Mouse (Mus musculus) liver, adult 2 months (tissue): ENCODE measurements around the gene Calcb. TPM values are rescaled to one million over a fixed set of nuclear protein-coding genes. Genes with fewer than 3 reads are reported as not detected.
A peak's percentile ranks its signal among the peaks of the same experiment; 100 is the strongest.

Source experiments
- DNase-seq: peaks from one replicate; pipeline ENCODE4 v3.0.0-alpha.2; 2011; ENCODE audit warnings: low read depth, low spot score; ENCODE audit errors: extremely low read depth
- H3K27ac ChIP-seq: fragments of 200-500 bp; replicated peaks from 2 replicates; pipeline ENCODE4 v1.5.1; 2012; ENCODE audit warnings: low read depth, mild to moderate bottlenecking, control low read depth, inconsistent platforms, low read length; ENCODE audit not compliant: insufficient read depth
- H3K27me3 ChIP-seq: fragments of 200-500 bp; 2 replicates; pipeline ENCODE4 v1.6.1; 2012; ENCODE audit warnings: mild to moderate bottlenecking, moderate library complexity, low read length, inconsistent platforms; ENCODE audit not compliant: control insufficient read depth, insufficient read depth
- H3K36me3 ChIP-seq: fragments of 200-500 bp; 2 replicates; pipeline ENCODE4 v1.6.1; 2012; ENCODE audit warnings: low read length, inconsistent platforms; ENCODE audit not compliant: control insufficient read depth, insufficient read depth
- H3K4me1 ChIP-seq: fragments of 200-500 bp; 2 replicates; pipeline ENCODE4 v1.6.1; 2011; ENCODE audit warnings: low read length; ENCODE audit not compliant: control insufficient read depth, insufficient read depth
- H3K4me3 ChIP-seq: fragments of 200-500 bp; 2 replicates; pipeline ENCODE4 v1.5.1; 2011; ENCODE audit warnings: low read depth, mild to moderate bottlenecking, control low read depth, low read length, moderate library complexity; ENCODE audit not compliant: insufficient read depth
- H3K79me2 ChIP-seq: fragments of 200-500 bp; 2 replicates; pipeline ENCODE4 v1.6.1; 2012; ENCODE audit warnings: inconsistent platforms, mild to moderate bottlenecking, low read length, moderate library complexity; ENCODE audit not compliant: control insufficient read depth, insufficient read depth
- H3K9ac ChIP-seq: fragments of 200-500 bp; 2 replicates; pipeline ENCODE4 v1.6.1; 2012; ENCODE audit warnings: low read depth, mild to moderate bottlenecking, control low read depth, inconsistent platforms, low read length
- CTCF ChIP-seq: fragments of 200-500 bp; IDR thresholded peaks from 2 replicates; pipeline ENCODE4 v1.5.1; 2011; ENCODE audit warnings: low read depth, low read length, control low read depth
- POLR2A ChIP-seq: fragments of 200-500 bp; IDR thresholded peaks from 2 replicates; pipeline ENCODE4 v1.6.1; 2011; ENCODE audit warnings: low read length, control low read depth; ENCODE audit not compliant: insufficient read depth; ENCODE audit errors: extremely low read depth
- WGBS: fragments of 180-500 bp; shearing (Covaris S2); methylation state at CpG from one replicate; pipeline ENCODE4 v1.1.7; 2018; 5-methylcytosine and 5-hydroxymethylcytosine counted together
- polyA plus RNA-seq: library from polyadenylated mRNA; depleted of rRNA; stranded (reverse); fragments of >200 nt; gene quantifications from 2 replicates; pipeline ENCODE4 v1.2.3, GENCODE M21; 2012; rRNA removed
- total RNA-seq: library from RNA; depleted of rRNA; stranded (reverse); fragments of >200 nt; gene quantifications from 2 replicates; pipeline ENCODE4 v1.2.3, GENCODE M21; 2014; rRNA removed

Gene Calcb
- total RNA-seq (not detected in 2 replicates), polyA plus RNA-seq (not detected in 2 replicates)

- no peak for DNase-seq
- 10% methylated on average over 11 of the region's 11 CpGs for WGBS
- Histone ChIP-seq H3K27ac (no peak within 1 kb of the TSS), H3K9ac (no peak within 1 kb of the TSS), H3K4me1 (no peaks in the 10 kb centered on the region), H3K4me3 (no peak within 1 kb of the TSS), H3K79me2 (no peaks in the 10 kb centered on the region), H3K27me3 (peaks cover 11% of the 10 kb centered on the region; the same call in 1 of the 2 replicates), H3K36me3 (no peaks in the 10 kb centered on the region)
- TF ChIP-seq CTCF (no peak), POLR2A (no peak)
Observed at GRCm38 (mm10) chr7:114718300-114718699, at the start of gene Calcb. TSS of gene Calcb (plus strand) at chr7:114718643.

GRCm38 (mm10) chr7:114671405-114671804 lies 47.0 kb upstream of the Calcb start:
- TF ChIP-seq POLR2A, result no peak
- TF ChIP-seq CTCF, result no peak
- no peak overlapping the region for H3K4me3 ChIP-seq
- no peak overlapping the region for H3K9ac ChIP-seq
- no peak overlapping the region for H3K27ac ChIP-seq
- no peaks in the 10 kb centered on the region for H3K4me1 ChIP-seq
- 46% methylated on average over 1 of the region's 1 CpGs for WGBS
- DNase-seq, result no peak
- no peaks in the 10 kb centered on the region for H3K36me3 ChIP-seq
- no peaks in the 10 kb centered on the region for H3K27me3 ChIP-seq
- H3K79me2 ChIP-seq, result no peaks in the 10 kb centered on the region

- Histone ChIP-seq H3K36me3 (no peaks in the 10 kb centered on the region), H3K27ac (no peak overlapping the region), H3K79me2 (no peaks in the 10 kb centered on the region), H3K4me3 (no peak overlapping the region), H3K9ac (no peak overlapping the region), H3K27me3 (no peaks in the 10 kb centered on the region), H3K4me1 (no peaks in the 10 kb centered on the region)
- DNase-seq, result peak; percentile 37
- 35% methylated on average over 2 of the region's 2 CpGs for WGBS
- no peak for TF ChIP-seq POLR2A
- peak; percentile 28 for TF ChIP-seq CTCF
Observed at GRCm38 (mm10) chr7:114672697-114673096, 45.7 kb upstream of the Calcb start.

- Histone ChIP-seq H3K79me2 (no peaks in the 10 kb centered on the region), H3K36me3 (no peaks in the 10 kb centered on the region), H3K27me3 (no peaks in the 10 kb centered on the region), H3K27ac (no peak overlapping the region), H3K4me3 (no peak overlapping the region), H3K4me1 (no peaks in the 10 kb centered on the region), H3K9ac (no peak overlapping the region)
- peak; percentile 15 for DNase-seq
- no peak for TF ChIP-seq POLR2A
- no peak for TF ChIP-seq CTCF
Observed at GRCm38 (mm10) chr7:114692339-114692738, 26.1 kb upstream of the Calcb start.

GRCm38 (mm10) chr7:114700871-114701270 lies 17.6 kb upstream of the Calcb start:
- 30% methylated on average over 2 of the region's 2 CpGs for WGBS
- H3K9ac ChIP-seq, result no peak overlapping the region
- no peak for DNase-seq
- no peak overlapping the region for H3K4me3 ChIP-seq
- no peaks in the 10 kb centered on the region for H3K36me3 ChIP-seq
- TF ChIP-seq CTCF (no peak), POLR2A (no peak)
- H3K79me2 ChIP-seq, result no peaks in the 10 kb centered on the region
- no peaks in the 10 kb centered on the region for H3K27me3 ChIP-seq
- H3K27ac ChIP-seq, result no peak overlapping the region
- no peaks in the 10 kb centered on the region for H3K4me1 ChIP-seq

- WGBS, result 77% methylated on average over 4 of the region's 4 CpGs
- H3K27me3 ChIP-seq, result no peaks in the 10 kb centered on the region
- no peak overlapping the region for H3K27ac ChIP-seq
- no peaks in the 10 kb centered on the region for H3K79me2 ChIP-seq
- no peak overlapping the region for H3K4me3 ChIP-seq
- H3K9ac ChIP-seq, result no peak overlapping the region
- TF ChIP-seq POLR2A (no peak), CTCF (no peak)
- H3K4me1 ChIP-seq, result no peaks in the 10 kb centered on the region
- H3K36me3 ChIP-seq, result no peaks in the 10 kb centered on the region
- DNase-seq, result no peak
Observed at GRCm38 (mm10) chr7:114706716-114707115, 11.7 kb upstream of the Calcb start.
